Mouse (Mus musculus) kidney, adult 2 months (tissue): ENCODE measurements around the gene Gm18336. TPM values are rescaled to one million over a fixed set of nuclear protein-coding genes. Genes with fewer than 3 reads are reported as not detected.
"Not testable (repeated sequence)": the region's sequence is repeated elsewhere in the genome, so short reads cannot be mapped to it uniquely, and the experiment has no call there.

Experiments used
- DNase-seq: peaks from one replicate; pipeline ENCODE4 v3.0.0; 2021
- H3K27ac ChIP-seq: fragments of 200-500 bp; 2 replicates; pipeline ENCODE4 v1.5.1; 2012; ENCODE audit warnings: low read depth, low read length, control low read depth, inconsistent platforms; ENCODE audit not compliant: insufficient read depth
- H3K27me3 ChIP-seq: fragments of 200-500 bp; replicated peaks from 2 replicates; pipeline ENCODE4 v1.6.1; 2012; ENCODE audit warnings: mild to moderate bottlenecking, moderate library complexity, low read length, inconsistent platforms; ENCODE audit not compliant: control insufficient read depth, insufficient read depth
- H3K36me3 ChIP-seq: fragments of 200-500 bp; 2 replicates; pipeline ENCODE4 v1.6.1; 2012; ENCODE audit warnings: mild to moderate bottlenecking, moderate library complexity, low read length, inconsistent platforms; ENCODE audit not compliant: control insufficient read depth, insufficient read depth
- H3K4me1 ChIP-seq: fragments of 200-500 bp; 2 replicates; pipeline ENCODE4 v1.6.1; 2011; ENCODE audit warnings: low read length; ENCODE audit not compliant: control insufficient read depth, insufficient read depth
- H3K4me3 ChIP-seq: fragments of 200-500 bp; 2 replicates; pipeline ENCODE4 v1.5.1; 2011; ENCODE audit warnings: mild to moderate bottlenecking, low read depth, low read length, control low read depth; ENCODE audit not compliant: insufficient read depth
- CTCF ChIP-seq: fragments of 200-500 bp; conservative IDR thresholded peaks from 2 replicates; pipeline ENCODE4 v1.5.1; 2011; ENCODE audit warnings: low read depth, mild to moderate bottlenecking, control low read depth, low read length, moderate library complexity, mixed read lengths; ENCODE audit not compliant: insufficient read depth, insufficient read length
- POLR2A ChIP-seq: fragments of 200-500 bp; IDR thresholded peaks from one replicate; pipeline ENCODE4 v1.6.1; 2011; ENCODE audit warnings: low read depth, low read length, control low read depth
- WGBS: fragments of 180-500 bp; shearing (Covaris S2); methylation state at CpG from one replicate; pipeline ENCODE4 v1.1.7; 2018; 5-methylcytosine and 5-hydroxymethylcytosine counted together
- polyA plus RNA-seq: library from polyadenylated mRNA; depleted of rRNA; stranded (reverse); fragments of >200 nt; gene quantifications from 2 replicates; pipeline ENCODE4 v1.2.3, GENCODE M21; 2012; rRNA removed

Gene Gm18336
- polyA plus RNA-seq, result 0.04 TPM in 1 of 2 replicates, not detected in the other

GRCm38 (mm10) chrX:73398636-73399035, at the start of gene Gm18336:
Gene Gm18336 (minus strand): TSS chrX:73398736.
- H3K4me1 ChIP-seq, DNase-seq, H3K36me3 ChIP-seq, H3K4me3 ChIP-seq, H3K27me3 ChIP-seq, H3K27ac ChIP-seq: not testable (repeated sequence)
- 57% methylated on average over 1 of the region's 2 CpGs for WGBS

- WGBS, result 66% methylated on average over 2 of the region's 2 CpGs
- TF ChIP-seq CTCF (no peak), POLR2A (no peak)
Observed at GRCm38 (mm10) chrX:73441428-73441827, 42.9 kb upstream of the Gm18336 start.

GRCm38 (mm10) chrX:73435252-73435651, 36.7 kb upstream of the Gm18336 start, which contains the start of gene Trex2:
Gene Trex2 (minus strand): TSS chrX:73435344.
- TF ChIP-seq POLR2A (no peak), CTCF (no peak)
- no peak for DNase-seq
- Histone ChIP-seq H3K4me1 (no peaks in the 10 kb centered on the region), H3K4me3 (no peak within 1 kb of the TSS), H3K27ac (no peak within 1 kb of the TSS), H3K36me3 (no peaks in the 10 kb centered on the region), H3K27me3 (no peaks in the 10 kb centered on the region)
- WGBS, result 84% methylated on average over 11 of the region's 11 CpGs

More at GRCm38 (mm10) chrX:73441428-73441827, 42.9 kb upstream of the Gm18336 start:
- no peak overlapping the region for H3K4me3 ChIP-seq
- no peaks in the 10 kb centered on the region for H3K4me1 ChIP-seq
- H3K27me3 ChIP-seq, result no peaks in the 10 kb centered on the region
- no peaks in the 10 kb centered on the region for H3K36me3 ChIP-seq
- H3K27ac ChIP-seq, result no peak overlapping the region
- DNase-seq, result no peak

DNA sequence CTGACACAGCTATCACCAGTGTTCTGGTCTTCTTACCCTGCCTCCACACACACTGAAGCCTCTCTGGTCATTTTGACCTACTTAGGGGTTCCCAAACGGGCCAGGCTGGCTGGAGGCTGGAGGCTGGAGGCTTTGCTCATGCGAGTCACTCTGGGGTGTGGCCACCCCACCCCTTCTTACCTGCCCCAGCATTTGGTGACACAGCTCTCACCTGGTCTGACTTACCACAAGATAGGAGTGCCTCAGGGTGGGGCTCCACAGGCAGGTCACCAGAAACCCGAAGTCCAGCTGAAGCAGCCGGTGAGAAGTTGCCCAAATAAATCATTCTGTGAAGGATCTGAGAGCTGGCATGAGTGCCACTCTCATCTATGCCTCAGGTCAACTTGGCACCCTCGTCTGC, 34.3 kb upstream of the Gm18336 start:
- Histone ChIP-seq H3K4me1 (no peaks in the 10 kb centered on the region), H3K4me3 (no peak overlapping the region), H3K27ac (no peak overlapping the region), H3K27me3 (no peaks in the 10 kb centered on the region), H3K36me3 (no peaks in the 10 kb centered on the region)
- 66% methylated on average over 5 of the region's 5 CpGs for WGBS
- no peak for TF ChIP-seq CTCF
- no peak for TF ChIP-seq POLR2A
- no peak for DNase-seq

DNA sequence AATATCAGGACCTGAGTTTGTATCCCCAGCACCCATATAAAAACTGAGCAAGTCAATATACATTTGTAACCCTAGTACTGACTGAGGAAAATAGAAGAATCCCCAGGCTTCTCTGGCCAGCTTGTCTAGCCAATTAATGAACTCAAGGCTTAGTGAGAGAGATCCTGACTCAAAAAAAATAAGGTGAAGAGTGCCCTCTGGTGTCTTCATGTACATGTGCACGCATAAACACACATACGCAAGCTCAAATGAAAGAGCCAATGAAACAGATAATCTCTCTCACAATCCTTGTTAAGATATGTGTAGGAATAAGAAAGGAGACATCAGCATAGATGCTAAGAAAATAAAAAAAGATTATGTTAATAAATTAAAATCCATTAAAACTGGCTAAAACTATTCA, 31.5 kb upstream of the Gm18336 start:
- DNase-seq, result peak; percentile 29
- Histone ChIP-seq H3K4me3 (no peak overlapping the region), H3K4me1 (no peaks in the 10 kb centered on the region), H3K27ac (no peak overlapping the region), H3K27me3 (no peaks in the 10 kb centered on the region), H3K36me3 (no peaks in the 10 kb centered on the region)
- WGBS, result 78% methylated on average over 2 of the region's 2 CpGs
- TF ChIP-seq CTCF, result no peak

DNA sequence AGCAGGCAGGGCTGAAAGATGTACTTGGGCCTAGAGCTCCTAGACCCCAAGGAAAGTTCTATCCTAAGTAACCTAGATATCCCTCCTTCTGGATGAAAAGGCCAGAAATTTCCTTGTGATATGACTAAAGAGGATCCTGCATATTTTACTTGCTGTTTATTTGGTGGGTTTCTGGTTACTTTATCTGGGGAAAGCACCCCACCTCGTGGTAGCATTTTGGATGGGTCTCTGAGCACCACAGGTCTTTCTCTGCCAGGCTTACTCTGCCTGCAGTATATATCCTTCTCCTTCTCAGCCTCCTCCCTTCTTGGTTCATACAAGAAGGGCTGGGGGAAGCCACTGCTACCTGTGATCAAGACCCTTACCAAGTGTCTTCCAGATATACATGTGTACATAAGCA, 14.2 kb upstream of the Gm18336 start:
- Histone ChIP-seq H3K4me3 (no peak overlapping the region), H3K36me3 (no peaks in the 10 kb centered on the region), H3K4me1 (no peaks in the 10 kb centered on the region), H3K27ac (no peak overlapping the region), H3K27me3 (no peaks in the 10 kb centered on the region)
- WGBS, result 29% methylated on average over 1 of the region's 1 CpGs
- no peak for DNase-seq
- no peak for TF ChIP-seq CTCF
- no peak for TF ChIP-seq POLR2A

GRCm38 (mm10) chrX:73410880-73411517, 12.5 kb upstream of the Gm18336 start, which contains the start of gene Zfp92:
Gene Zfp92 (plus strand): TSS chrX:73411096.
- no peak for TF ChIP-seq POLR2A
- TF ChIP-seq CTCF, result no peak
- H3K27ac ChIP-seq, result no peak within 1 kb of the TSS
- H3K36me3 ChIP-seq, result no peaks in the 10 kb centered on the region
- peak; percentile 44 for DNase-seq
- no peaks in the 10 kb centered on the region for H3K27me3 ChIP-seq
- no peak within 1 kb of the TSS for H3K4me3 ChIP-seq
- WGBS, result 2% methylated on average over 20 of the region's 20 CpGs
- no peaks in the 10 kb centered on the region for H3K4me1 ChIP-seq

DNA sequence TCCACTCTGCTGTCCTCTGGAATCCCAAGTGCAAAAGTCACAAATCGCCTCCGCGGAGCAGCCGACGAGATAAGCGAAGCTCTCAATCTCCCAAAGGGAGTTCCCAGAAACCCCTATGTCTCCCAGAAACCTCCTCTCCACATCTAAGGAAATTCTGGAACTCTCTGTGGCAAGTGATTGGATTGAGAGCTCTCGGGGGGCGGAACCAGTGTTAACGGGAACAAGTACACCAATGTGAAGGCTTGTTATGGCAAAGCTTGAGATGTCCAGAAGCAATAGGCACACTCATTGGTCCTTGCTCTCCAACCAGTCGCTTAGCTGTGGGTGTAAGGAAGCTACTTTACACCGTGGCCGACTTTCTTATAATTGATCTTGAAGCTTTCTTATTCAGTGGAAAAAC, 3.1 kb upstream of the Gm18336 start:
- H3K4me1 ChIP-seq, result no peaks in the 10 kb centered on the region
- no peaks in the 10 kb centered on the region for H3K36me3 ChIP-seq
- TF ChIP-seq POLR2A, result no peak
- TF ChIP-seq CTCF, result no peak
- 98% methylated on average over 12 of the region's 12 CpGs for WGBS
- H3K27ac ChIP-seq, result no peak overlapping the region
- H3K27me3 ChIP-seq, result no peaks in the 10 kb centered on the region
- no peak overlapping the region for H3K4me3 ChIP-seq
- DNase-seq, result no peak
